Mouse (Mus musculus) gastrocnemius, adult 2 months (tissue): ENCODE data around the gene Hist1h3f. TPM values are rescaled to one million over a fixed set of nuclear protein-coding genes. Genes with fewer than 3 reads are reported as not detected.

Experiments used
- DNase-seq: peaks from one replicate; pipeline ENCODE4 v3.0.0; 2022
- H3K27ac ChIP-seq: fragments of 200-600 bp; 2 replicates; pipeline ENCODE4 v1.8.1; 2022; ENCODE audit warnings: mild to moderate bottlenecking
- H3K4me3 ChIP-seq: fragments of 200-600 bp; 2 replicates; pipeline ENCODE4 v1.8.1; 2022; ENCODE audit warnings: mild to moderate bottlenecking, moderate library complexity
- CTCF ChIP-seq: fragments of 200-600 bp; IDR thresholded peaks from 2 replicates; pipeline ENCODE4 v1.8.1; 2022; ENCODE audit warnings: antibody characterized with exemption, mild to moderate bottlenecking, moderate library complexity
- intact Hi-C: fragments of 180-260 bp; cut with DNase I; formaldehyde crosslinking; loops from one replicate; pipeline ENCODE4 v1.15.1; 2025
- long read RNA-seq, 2 experiments: library from polyadenylated mRNA; stranded (forward); transcript quantifications; one replicate each; pipeline ENCODE4 v2.0.0; 2021
- total RNA-seq, 2 experiments: library from RNA; stranded (reverse); gene quantifications; 2 replicates each; pipeline ENCODE4 v1.2.3; 2021

Hist1h3f gene
- total RNA-seq = 1 to 10 TPM; 2.9 to 4.0 TPM
- long read RNA-seq, experiment 1 = 0 reads
- long read RNA-seq, experiment 2 = 0 reads

GRCm38 (mm10) chr13:23543965-23544786, at the start of gene Hist1h3f:
Hist1h3f (plus strand) TSS chr13:23544052.
- no peak for TF ChIP-seq CTCF
- peak within 1 kb of the TSS; percentile 74 for H3K4me3 ChIP-seq
- DNase-seq = peak; percentile 63
- intact Hi-C loops = no loop called here
- peak within 1 kb of the TSS; percentile 96 for H3K27ac ChIP-seq

GRCm38 (mm10) chr13:23495526-23495925, 48.3 kb upstream of the Hist1h3f start:
- TF ChIP-seq CTCF = no peak

GRCm38 (mm10) chr13:23497656-23498321, 46.1 kb upstream of the Hist1h3f start:
- no peak for DNase-seq
- peak overlapping the region; percentile 50 for H3K4me3 ChIP-seq
- no peak overlapping the region for H3K27ac ChIP-seq
- no peak for TF ChIP-seq CTCF
- intact Hi-C loops = no loop called here

More at GRCm38 (mm10) chr13:23495526-23495925, 48.3 kb upstream of the Hist1h3f start:
- H3K27ac ChIP-seq = no peak overlapping the region
- intact Hi-C loops = no loop called here
- DNase-seq = no peak
- H3K4me3 ChIP-seq = no peak overlapping the region

GRCm38 (mm10) chr13:23498653-23499052, 45.2 kb upstream of the Hist1h3f start:
- DNase-seq = no peak
- intact Hi-C loops = no loop called here
- H3K27ac ChIP-seq = no peak overlapping the region
- peak overlapping the region; percentile 50 for H3K4me3 ChIP-seq
- no peak for TF ChIP-seq CTCF

DNA sequence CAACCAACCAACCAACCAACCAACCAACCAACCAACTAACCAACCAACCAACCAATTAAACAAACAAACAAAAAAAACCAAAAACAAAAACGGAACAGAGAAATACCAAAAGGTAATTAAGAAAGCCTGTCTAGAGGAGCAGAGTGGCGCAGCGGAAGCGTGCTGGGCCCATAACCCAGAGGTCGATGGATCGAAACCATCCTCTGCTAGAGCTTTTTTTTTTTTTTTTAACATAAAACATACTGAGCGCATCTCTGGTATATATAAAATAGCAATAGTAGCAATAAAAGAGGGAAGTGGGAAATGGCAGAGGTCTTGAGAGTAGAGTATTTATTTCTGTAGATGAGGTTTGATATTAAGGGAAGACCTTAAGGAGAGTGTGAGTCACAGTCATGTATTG, 43.9 kb upstream of the Hist1h3f start:
- H3K4me3 ChIP-seq = no peak overlapping the region
- intact Hi-C loops = no loop called here

DNA sequence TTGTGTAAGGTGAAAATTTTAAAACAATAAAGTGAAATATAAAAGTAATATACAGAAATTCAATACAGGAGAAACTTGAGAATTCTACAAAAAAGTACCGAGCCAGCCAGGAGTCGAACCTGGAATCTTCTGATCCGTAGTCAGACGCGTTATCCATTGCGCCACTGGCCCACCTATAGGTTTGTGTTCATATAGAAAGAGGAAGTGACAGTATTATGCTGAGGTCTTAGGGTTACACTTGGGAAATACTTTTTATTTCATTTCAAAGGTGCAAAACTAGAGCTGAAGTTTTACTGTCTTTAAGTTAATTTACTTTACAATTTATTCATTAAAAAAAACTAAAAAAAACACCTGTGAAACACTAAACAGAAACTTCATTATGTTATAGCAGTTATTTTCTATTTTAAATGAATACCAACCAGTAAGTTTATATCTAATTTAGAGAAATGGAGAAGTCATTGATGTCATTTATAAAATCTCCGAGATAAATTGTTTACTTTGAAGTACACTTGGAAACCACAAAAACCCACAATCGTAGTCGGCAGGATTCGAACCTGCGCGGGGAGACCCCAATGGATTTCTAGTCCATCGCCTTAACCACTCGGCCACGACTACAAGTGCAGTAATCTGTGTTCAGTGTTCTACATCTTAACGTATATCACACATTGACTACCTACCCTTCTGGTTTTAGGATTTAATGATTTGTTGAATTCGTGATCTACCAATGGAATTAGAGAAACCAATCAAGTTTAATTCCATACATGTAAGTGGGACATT, 43.2 kb upstream of the Hist1h3f start:
- intact Hi-C loops = no loop called here
- H3K27ac ChIP-seq = no peak overlapping the region
- TF ChIP-seq CTCF = no peak
- DNase-seq = peak; percentile 40
- H3K4me3 ChIP-seq = no peak overlapping the region

More for the DNA sequence above, 43.9 kb upstream of the Hist1h3f start:
- no peak overlapping the region for H3K27ac ChIP-seq
- no peak for TF ChIP-seq CTCF
- no peak for DNase-seq

GRCm38 (mm10) chr13:23501511-23501910, 42.3 kb upstream of the Hist1h3f start:
- Histone ChIP-seq H3K27ac (no peak overlapping the region), H3K4me3 (no peak overlapping the region)
- intact Hi-C loops = no loop called here
- TF ChIP-seq CTCF = no peak
- DNase-seq = no peak

DNA sequence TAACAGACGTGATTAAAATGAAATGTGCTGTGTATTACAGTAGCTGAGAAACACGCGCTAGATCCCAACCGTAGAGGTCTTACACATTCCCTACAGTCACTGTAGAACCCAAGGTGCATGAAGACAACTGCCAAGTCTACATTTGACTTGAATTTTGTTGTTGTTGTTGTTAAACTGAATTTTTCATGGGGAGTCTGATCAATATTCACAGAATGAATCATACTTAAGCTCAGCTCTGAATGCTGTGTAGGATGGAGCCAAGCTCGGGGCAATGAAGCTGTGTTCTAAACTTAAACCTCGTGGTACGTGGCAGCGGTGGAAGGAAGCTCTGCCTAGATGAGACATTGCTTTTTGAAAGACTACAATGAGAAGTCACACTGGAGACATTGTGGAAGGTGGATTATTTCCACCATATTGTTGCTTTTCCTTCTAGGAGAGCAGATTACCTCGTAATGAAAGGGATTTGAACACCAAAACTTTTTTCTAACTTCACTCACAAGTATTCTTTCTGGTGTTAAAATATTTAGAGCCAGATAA, 41.8 kb upstream of the Hist1h3f start:
- TF ChIP-seq CTCF = no peak
- intact Hi-C loops = no loop called here
- H3K4me3 ChIP-seq = no peak overlapping the region
- no peak overlapping the region for H3K27ac ChIP-seq
- no peak for DNase-seq

GRCm38 (mm10) chr13:23502916-23503315, 40.9 kb upstream of the Hist1h3f start:
- Histone ChIP-seq H3K4me3 (no peak overlapping the region), H3K27ac (no peak overlapping the region)
- intact Hi-C loops = no loop called here
- TF ChIP-seq CTCF = no peak
- no peak for DNase-seq

- no peak for TF ChIP-seq CTCF
- no peak for DNase-seq
- no peak overlapping the region for H3K4me3 ChIP-seq
- intact Hi-C loops = no loop called here
- no peak overlapping the region for H3K27ac ChIP-seq
Measured at GRCm38 (mm10) chr13:23503797-23504196, 40.1 kb upstream of the Hist1h3f start.

- Histone ChIP-seq H3K27ac (no peak overlapping the region), H3K4me3 (peak overlapping the region; percentile 57)
- intact Hi-C loops = no loop called here
- no peak for TF ChIP-seq CTCF
- no peak for DNase-seq
Measured at GRCm38 (mm10) chr13:23505662-23506345, 38.0 kb upstream of the Hist1h3f start.

DNA sequence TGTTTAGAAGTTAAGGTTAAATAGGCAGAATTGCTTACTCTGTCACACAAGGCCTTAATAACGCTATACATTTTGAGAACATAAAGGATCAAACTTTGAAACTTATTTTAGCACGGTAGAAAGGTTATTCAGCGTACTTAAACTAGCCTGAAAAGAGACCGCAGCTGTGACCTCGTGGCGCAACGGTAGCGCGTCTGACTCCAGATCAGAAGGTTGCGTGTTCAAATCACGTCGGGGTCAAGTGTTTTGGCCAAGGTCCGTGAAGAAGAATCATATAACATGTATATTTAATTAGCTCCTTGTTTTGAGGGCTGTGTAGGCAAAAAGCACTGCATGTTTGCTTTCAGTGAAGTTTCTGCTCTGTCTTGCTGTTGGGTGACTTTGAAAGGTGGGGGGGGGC, 37.5 kb upstream of the Hist1h3f start:
- DNase-seq = peak; percentile 25
- Histone ChIP-seq H3K4me3 (peak overlapping the region; percentile 57), H3K27ac (no peak overlapping the region)
- no peak for TF ChIP-seq CTCF
- intact Hi-C loops = no loop called here
